In the genomic region with DNA sequence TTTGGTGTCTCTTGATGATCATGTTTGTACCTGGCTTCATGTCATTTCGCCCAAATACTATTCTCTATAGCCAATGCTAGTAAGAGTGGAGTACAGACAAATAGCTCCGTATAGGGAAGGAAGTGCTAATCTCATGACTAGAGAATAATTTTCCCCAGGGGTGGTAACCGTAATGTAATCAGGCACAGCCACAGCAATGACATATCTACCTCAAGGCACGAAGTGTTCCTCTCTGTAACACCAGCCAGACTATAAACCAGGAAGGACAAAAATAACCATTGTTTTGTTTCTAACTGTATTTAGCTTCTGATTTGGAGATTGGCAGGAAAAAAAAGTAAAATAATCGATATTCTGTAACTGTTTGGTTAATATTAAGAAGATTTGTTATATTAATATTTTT, we compare ENCODE assay signal across 17 mouse cellular contexts.
"Had no signal": no experiment of that assay in that cellular context is flagged by ENCODE, and none has a peak within 500 bp of the region (broad histone marks: within the 10 kb centered on the region; RNA-seq: fewer than 3 reads in every experiment).

No protein-coding gene starts in this region.

- H3K27me3 ChIP-seq: liver, embryonic 15.5 days; lung, embryonic 15.5 days; midbrain, embryonic 13.5 days; midbrain, embryonic 15.5 days; neural tube, embryonic 12.5 days had no signal

- DNase-seq: liver, postnatal 0 days; lung, adult 2 months; lung, postnatal 14 days; lung, postnatal 36 days; right cerebral cortex, postnatal 25 days; right cerebral cortex, postnatal 4 days; spleen, adult 18-20 months; thymus, adult 18-20 months; thymus, postnatal 14 days; thymus, postnatal 36 days had no signal

- H3K9ac ChIP-seq: liver, embryonic 15.5 days; liver, postnatal 0 days; lung, embryonic 15.5 days; midbrain, embryonic 13.5 days; midbrain, embryonic 15.5 days; neural tube, embryonic 12.5 days had no signal

- H3K36me3 ChIP-seq: liver, embryonic 15.5 days; lung, embryonic 15.5 days; midbrain, embryonic 13.5 days; midbrain, embryonic 15.5 days; neural tube, embryonic 12.5 days had no signal

- H3K27ac ChIP-seq: liver, embryonic 15.5 days; lung, embryonic 15.5 days; macrophage; midbrain, embryonic 13.5 days; midbrain, embryonic 15.5 days; neural tube, embryonic 12.5 days had no signal

- H3K4me1 ChIP-seq: liver, embryonic 15.5 days; lung, embryonic 15.5 days; midbrain, embryonic 13.5 days; midbrain, embryonic 15.5 days; neural tube, embryonic 12.5 days had no signal

- H3K4me3 ChIP-seq: liver, embryonic 15.5 days; lung, embryonic 15.5 days; midbrain, embryonic 13.5 days; midbrain, embryonic 15.5 days; neural tube, embryonic 12.5 days had no signal

- ATAC-seq: liver, postnatal 0 days; lung, postnatal 0 days; midbrain, embryonic 13.5 days; midbrain, embryonic 15.5 days had no signal

- H3K9me3 ChIP-seq: liver, embryonic 15.5 days; lung, embryonic 15.5 days; midbrain, embryonic 13.5 days; midbrain, embryonic 15.5 days; neural tube, embryonic 12.5 days had no signal
